ENCODE assay signal across 1 mouse cellular context in the genomic region with DNA sequence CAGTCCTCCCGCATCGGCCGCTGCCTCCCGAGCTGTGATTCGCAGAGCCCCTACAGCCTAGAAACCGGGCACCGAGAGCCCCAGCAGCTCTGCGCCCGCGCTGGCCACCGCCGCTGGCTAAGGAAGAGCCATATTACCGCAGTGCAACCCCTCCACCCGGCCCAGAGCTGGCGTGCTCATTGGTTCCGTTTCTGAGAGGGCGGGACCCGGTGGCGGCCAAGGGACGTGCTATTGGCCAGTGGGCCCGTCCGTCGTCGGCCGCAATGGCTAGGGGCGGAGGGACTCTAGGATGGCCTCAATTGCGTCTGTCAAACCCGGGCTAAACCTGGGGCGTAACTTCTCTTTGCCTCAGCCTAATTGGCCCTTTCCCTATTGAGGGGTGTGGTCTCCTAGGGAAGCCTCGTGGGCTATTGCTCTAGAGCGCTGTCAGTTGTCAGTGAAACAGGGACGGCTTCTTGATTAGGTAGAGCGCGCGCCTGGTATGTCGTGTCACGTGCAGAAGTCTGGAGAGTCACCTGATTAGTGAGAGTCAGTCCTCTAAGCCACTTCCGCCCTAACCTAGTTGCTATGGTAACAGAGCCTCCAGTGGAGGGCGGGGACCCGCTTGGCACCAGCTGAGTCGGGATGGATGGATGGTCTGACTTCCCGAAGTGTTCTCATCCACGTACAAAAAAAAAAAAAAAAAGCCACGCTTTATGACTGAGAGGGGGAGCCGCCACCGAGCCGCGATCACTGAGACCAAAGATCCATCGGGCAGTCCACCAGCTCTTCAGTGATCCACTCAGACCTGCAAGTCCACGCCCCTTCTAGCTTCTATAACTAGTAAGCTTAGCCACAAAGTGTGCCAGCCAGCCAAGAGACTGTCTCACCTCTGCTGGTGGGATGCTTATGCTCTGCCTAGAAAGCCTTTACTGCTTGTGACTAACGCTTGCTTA.
TF ChIP-seq lines count a peak whose summit lies in the region.

A gene (minus strand): TSS at position 158 of the 935 bp plus-strand sequence.

TF ChIP-seq in MEL, 35 proteins besides CTCF, POLR2A, EP300 and RAD21 (continued from another document):
- no peak for TF ChIP-seq MEF2A (IDR thresholded peaks at IDR 0.05; ENCODE audit: extremely low read depth, insufficient replicate concordance, low read depth, low read length, poor library complexity, severe bottlenecking)
- TF ChIP-seq ETS1 (IDR thresholded peaks at IDR 0.05; ENCODE audit: low read depth, low read length), result peak; percentile 75
- no peak for TF ChIP-seq POLR2AphosphoS5 (IDR thresholded peaks at IDR 0.05; ENCODE audit: borderline replicate concordance, low read depth, low read length)
- peak; percentile 79 for TF ChIP-seq NELFE (IDR thresholded peaks at IDR 0.05; ENCODE audit: low read depth, low read length)
- TF ChIP-seq USF1 (IDR thresholded peaks at IDR 0.05; ENCODE audit: low read depth, low read length), result peak; percentile 99
- peak; percentile 31 for TF ChIP-seq GATA1 (IDR thresholded peaks at IDR 0.05; ENCODE audit: low read depth, low read length)
- TF ChIP-seq ZMIZ1 (IDR thresholded peaks at IDR 0.05; ENCODE audit: low read depth, low read length), result 0 out of 2 replicates have a peak, but pooled peaks have one; percentile 41
- TF ChIP-seq MXI1 (IDR thresholded peaks at IDR 0.05; ENCODE audit: low read depth, low read length), result peak; percentile 89
- peak; percentile 40; the same call in 1 of the 2 replicates for TF ChIP-seq MAZ (IDR thresholded peaks at IDR 0.05; ENCODE audit: low read depth, low read length)
- TF ChIP-seq MYC (IDR thresholded peaks at IDR 0.05; ENCODE audit: low read depth, low read length), result no peak
- no peak for TF ChIP-seq CHD1 (IDR thresholded peaks at IDR 0.05; ENCODE audit: low read depth, low read length)
- peak; percentile 74 for TF ChIP-seq TBP (IDR thresholded peaks at IDR 0.05; ENCODE audit: low read depth, low read length)
- TF ChIP-seq POLR2AphosphoS2 (IDR thresholded peaks at IDR 0.05; ENCODE audit: low read length), result no peak
- TF ChIP-seq ELF1 (IDR thresholded peaks at IDR 0.05; ENCODE audit: low read depth, low read length), result peak; percentile 95
- no peak for TF ChIP-seq ZKSCAN1 (IDR thresholded peaks at IDR 0.05; ENCODE audit: low read depth, low read length)
- TF ChIP-seq HCFC1 (IDR thresholded peaks at IDR 0.05; ENCODE audit: low read depth, low read length), result peak; percentile 88
